Mouse (Mus musculus) forebrain, embryonic 10.5 days (tissue): ENCODE results near the gene Ces1h. TPM values are rescaled to one million over a fixed set of nuclear protein-coding genes. Genes with fewer than 3 reads are reported as not detected.
"Not testable (repeated sequence)": the region's sequence is repeated elsewhere in the genome, so short reads cannot be mapped to it uniquely, and the experiment has no call there.

Experiments
- DNase-seq: peaks from one replicate; pipeline ENCODE4 v3.0.0-alpha.2; 2017; ENCODE audit warnings: low spot score; ENCODE audit errors: extremely low spot score
- H3K27ac ChIP-seq: fragments of 300-500 bp; sonication (generic); 2 replicates; pipeline ENCODE4 v1.5.1; 2016; ENCODE audit warnings: mild to moderate bottlenecking
- H3K27me3 ChIP-seq: fragments of 300-500 bp; sonication (generic); 2 replicates; pipeline ENCODE4 v1.6.1; 2016; ENCODE audit warnings: mild to moderate bottlenecking; ENCODE audit not compliant: poor library complexity, severe bottlenecking
- H3K36me3 ChIP-seq: fragments of 300-500 bp; sonication (generic); replicated peaks from 2 replicates; pipeline ENCODE4 v1.6.1; 2016; ENCODE audit warnings: mild to moderate bottlenecking, moderate library complexity
- H3K4me1 ChIP-seq: fragments of 300-500 bp; sonication (generic); 2 replicates; pipeline ENCODE4 v1.6.1; 2016
- H3K4me3 ChIP-seq: fragments of 300-500 bp; sonication (generic); 2 replicates; pipeline ENCODE4 v1.5.1; 2016; ENCODE audit warnings: mild to moderate bottlenecking, moderate library complexity
- H3K9me3 ChIP-seq: fragments of 300-500 bp; sonication (generic); 2 replicates; pipeline ENCODE4 v1.6.1; 2016; ENCODE audit warnings: mild to moderate bottlenecking, moderate library complexity
- WGBS: fragments of 180-500 bp; shearing (Covaris S2); methylation state at CpG from one replicate; pipeline ENCODE4 v1.1.7; 2016; 5-methylcytosine and 5-hydroxymethylcytosine counted together
- polyA plus RNA-seq: library from polyadenylated mRNA; unstranded; fragments of >200 nt; fragmentation: Nextera tagmentation; extraction: Ambion mirVana; gene quantifications from 2 replicates; pipeline ENCODE4 v1.2.1, GENCODE M21; 2016

Ces1h gene
- polyA plus RNA-seq = not detected in 2 replicates

- Histone ChIP-seq H3K36me3 (no peaks in the 10 kb centered on the region), H3K27me3 (no peaks in the 10 kb centered on the region), H3K4me3 (no peak within 1 kb of the TSS), H3K4me1 (no peaks in the 10 kb centered on the region), H3K27ac (no peak within 1 kb of the TSS), H3K9me3 (no peaks in the 10 kb centered on the region)
- DNase-seq = no peak
- WGBS = 91% methylated on average over 4 of the region's 4 CpGs
These were observed at the start of gene Ces1h for GRCm38 (mm10) chr8:93379625-93380024. Ces1h (minus strand) TSS chr8:93379725.

- Histone ChIP-seq H3K27me3 (no peaks in the 10 kb centered on the region), H3K9me3 (no peaks in the 10 kb centered on the region), H3K4me1 (no peaks in the 10 kb centered on the region), H3K36me3 (no peaks in the 10 kb centered on the region), H3K27ac (no peak overlapping the region), H3K4me3 (no peak overlapping the region)
- no peak for DNase-seq
- WGBS = 92% methylated on average over 16 of the region's 16 CpGs
These were observed 47.7 kb upstream of the Ces1h start for GRCm38 (mm10) chr8:93427195-93427594.

GRCm38 (mm10) chr8:93415387-93415786, 35.9 kb upstream of the Ces1h start:
- Histone ChIP-seq H3K36me3 (no peaks in the 10 kb centered on the region), H3K27me3 (no peaks in the 10 kb centered on the region), H3K4me3 (no peak overlapping the region), H3K9me3 (no peaks in the 10 kb centered on the region), H3K4me1 (no peaks in the 10 kb centered on the region), H3K27ac (no peak overlapping the region)
- WGBS = 68% methylated on average over 4 of the region's 4 CpGs
- DNase-seq = no peak

GRCm38 (mm10) chr8:93408830-93409229, 29.3 kb upstream of the Ces1h start:
- Histone ChIP-seq H3K36me3 (no peaks in the 10 kb centered on the region), H3K4me1 (no peaks in the 10 kb centered on the region), H3K9me3 (no peaks in the 10 kb centered on the region), H3K27ac (no peak overlapping the region), H3K4me3 (no peak overlapping the region), H3K27me3 (no peaks in the 10 kb centered on the region)
- DNase-seq = no peak
- 87% methylated on average over 2 of the region's 2 CpGs for WGBS

GRCm38 (mm10) chr8:93399698-93400097, 20.2 kb upstream of the Ces1h start:
- no peaks in the 10 kb centered on the region for H3K27me3 ChIP-seq
- WGBS = 86% methylated on average over 2 of the region's 2 CpGs

GRCm38 (mm10) chr8:93398044-93398443, 18.5 kb upstream of the Ces1h start:
- H3K4me3 ChIP-seq = no peak overlapping the region
- no peak overlapping the region for H3K27ac ChIP-seq
- no peaks in the 10 kb centered on the region for H3K36me3 ChIP-seq
- no peaks in the 10 kb centered on the region for H3K27me3 ChIP-seq
- no peak for DNase-seq
- WGBS = 48% methylated on average over 1 of the region's 1 CpGs
- no peaks in the 10 kb centered on the region for H3K9me3 ChIP-seq
- H3K4me1 ChIP-seq = no peaks in the 10 kb centered on the region

More at GRCm38 (mm10) chr8:93399698-93400097, 20.2 kb upstream of the Ces1h start:
- H3K27ac ChIP-seq = no peak overlapping the region
- H3K9me3 ChIP-seq = no peaks in the 10 kb centered on the region
- no peaks in the 10 kb centered on the region for H3K4me1 ChIP-seq
- H3K4me3 ChIP-seq = no peak overlapping the region
- H3K36me3 ChIP-seq = no peaks in the 10 kb centered on the region
- DNase-seq = no peak

GRCm38 (mm10) chr8:93394079-93394619, 14.6 kb upstream of the Ces1h start:
- H3K4me1 ChIP-seq, H3K36me3 ChIP-seq, H3K27ac ChIP-seq, DNase-seq, H3K9me3 ChIP-seq, H3K27me3 ChIP-seq, H3K4me3 ChIP-seq: not testable (repeated sequence)
- WGBS = 90% methylated on average over 8 of the region's 8 CpGs

- Histone ChIP-seq H3K4me3 (no peak overlapping the region), H3K27me3 (no peaks in the 10 kb centered on the region), H3K36me3 (no peaks in the 10 kb centered on the region), H3K27ac (no peak overlapping the region), H3K9me3 (no peaks in the 10 kb centered on the region), H3K4me1 (peaks cover 14% of the 10 kb centered on the region)
- 49% methylated on average over 2 of the region's 2 CpGs for WGBS
- no peak for DNase-seq
These were observed 10.0 kb downstream of the Ces1h start for GRCm38 (mm10) chr8:93369481-93369880.

GRCm38 (mm10) chr8:93360113-93360512, 19.4 kb downstream of the Ces1h start:
- no peaks in the 10 kb centered on the region for H3K9me3 ChIP-seq
- H3K27ac ChIP-seq = no peak overlapping the region
- H3K4me3 ChIP-seq = no peak overlapping the region
- no peaks in the 10 kb centered on the region for H3K36me3 ChIP-seq
- no peaks in the 10 kb centered on the region for H3K27me3 ChIP-seq
- no peak for DNase-seq
- H3K4me1 ChIP-seq = no peaks in the 10 kb centered on the region

GRCm38 (mm10) chr8:93339531-93339930, 40.0 kb downstream of the Ces1h start:
- Histone ChIP-seq H3K4me1 (no peaks in the 10 kb centered on the region), H3K27me3 (no peaks in the 10 kb centered on the region), H3K27ac (no peak overlapping the region), H3K36me3 (no peaks in the 10 kb centered on the region), H3K4me3 (no peak overlapping the region), H3K9me3 (no peaks in the 10 kb centered on the region)
- 89% methylated on average over 2 of the region's 2 CpGs for WGBS
- DNase-seq = no peak

- DNase-seq = no peak
- Histone ChIP-seq H3K9me3 (no peaks in the 10 kb centered on the region), H3K4me1 (no peaks in the 10 kb centered on the region), H3K27me3 (no peaks in the 10 kb centered on the region), H3K4me3 (no peak within 1 kb of the TSS), H3K27ac (no peak within 1 kb of the TSS), H3K36me3 (no peaks in the 10 kb centered on the region)
- 64% methylated on average over 3 of the region's 3 CpGs for WGBS
These were observed 42.3 kb downstream of the Ces1h start, which contains the start of gene Ces1g for GRCm38 (mm10) chr8:93337207-93337606. Ces1g (minus strand) TSS chr8:93337308.

GRCm38 (mm10) chr8:93332703-93333102, 46.8 kb downstream of the Ces1h start:
- H3K4me3 ChIP-seq = no peak overlapping the region
- H3K9me3 ChIP-seq = no peaks in the 10 kb centered on the region
- WGBS = 97% methylated on average over 1 of the region's 1 CpGs
- H3K36me3 ChIP-seq = no peaks in the 10 kb centered on the region
- no peak for DNase-seq
- H3K27ac ChIP-seq = no peak overlapping the region
- no peaks in the 10 kb centered on the region for H3K4me1 ChIP-seq
- no peaks in the 10 kb centered on the region for H3K27me3 ChIP-seq

GRCm38 (mm10) chr8:93331151-93331550, 48.4 kb downstream of the Ces1h start:
- Histone ChIP-seq H3K4me3 (no peak overlapping the region), H3K27ac (no peak overlapping the region), H3K27me3 (no peaks in the 10 kb centered on the region), H3K36me3 (no peaks in the 10 kb centered on the region), H3K4me1 (no peaks in the 10 kb centered on the region), H3K9me3 (no peaks in the 10 kb centered on the region)
- no peak for DNase-seq
- 85% methylated on average over 2 of the region's 2 CpGs for WGBS

GRCm38 (mm10) chr8:93325123-93325522, 54.4 kb downstream of the Ces1h start:
- no peaks in the 10 kb centered on the region for H3K4me1 ChIP-seq
- H3K9me3 ChIP-seq = no peaks in the 10 kb centered on the region
- no peak overlapping the region for H3K4me3 ChIP-seq
- H3K27me3 ChIP-seq = no peaks in the 10 kb centered on the region
- H3K27ac ChIP-seq = no peak overlapping the region
- no peak for DNase-seq
- 80% methylated on average over 2 of the region's 2 CpGs for WGBS
- H3K36me3 ChIP-seq = no peaks in the 10 kb centered on the region
